Mouse (Mus musculus): Measurements from ENCODE around the gene Dynlrb1. TPM values are rescaled to one million over a fixed set of nuclear protein-coding genes. Genes with fewer than 3 reads are reported as not detected.

Dynlrb1 gene
- polyA plus RNA-seq, 1 experiment from 2014 or later = 414 TPM

DNA sequence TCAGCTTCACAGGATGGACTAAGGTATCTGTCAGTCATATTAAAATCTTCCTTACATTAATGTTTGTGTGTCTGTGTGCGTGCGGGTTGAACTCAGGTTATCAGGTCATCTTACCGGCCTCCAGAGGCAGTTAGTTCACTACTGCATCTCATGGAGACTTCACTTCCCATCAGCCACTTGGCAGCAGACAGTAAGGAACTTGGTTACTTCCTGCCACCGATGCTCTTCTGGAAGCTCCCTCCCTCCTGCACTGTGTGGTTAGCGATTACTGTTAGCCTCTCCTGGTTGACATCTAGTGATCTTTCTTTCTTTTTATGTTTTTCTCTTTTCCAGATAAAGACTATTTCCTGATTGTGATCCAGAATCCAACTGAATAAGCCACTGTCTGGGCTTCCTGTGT lies 13.3 kb downstream of the Dynlrb1 start:
- H3K9me3 ChIP-seq = no peaks in the 10 kb centered on the region
- no peak overlapping the region for H3K4me3 ChIP-seq (replicated peaks)
- no peaks in the 10 kb centered on the region for H3K27me3 ChIP-seq
- H3K4me2 ChIP-seq = no peak overlapping the region
- H3K4me1 ChIP-seq (replicated peaks) = no peaks in the 10 kb centered on the region
- no peak overlapping the region for H3K27ac ChIP-seq
- ATAC-seq (ENCODE audit: insufficient number of reproducible peaks, insufficient read depth, low FRiP score, low TSS enrichment, low read depth) = no peak
- H3K9ac ChIP-seq (replicated peaks) = no peak overlapping the region
- peaks cover 73% of the 10 kb centered on the region for H3K36me3 ChIP-seq
- 97% methylated on average over 5 of the region's 5 CpGs for WGBS

DNA sequence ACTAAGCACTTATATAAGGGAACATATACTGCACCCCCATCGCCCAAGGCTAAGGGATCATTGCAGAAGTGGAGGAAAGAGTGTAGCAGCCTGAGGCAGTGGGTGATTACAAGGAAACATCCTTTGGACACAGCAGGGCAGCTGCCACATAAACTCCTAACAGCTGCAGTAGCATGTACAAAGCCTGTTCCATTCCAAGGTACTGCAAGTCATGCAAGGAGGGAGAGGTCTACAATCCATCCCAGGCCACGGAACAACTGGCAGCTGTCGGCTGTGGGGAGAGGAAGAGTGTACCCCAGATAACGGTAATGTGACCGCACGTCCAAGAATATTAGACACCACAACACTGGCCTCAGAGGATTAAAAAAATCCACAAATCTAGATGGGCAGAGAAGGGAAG lies 29.2 kb downstream of the Dynlrb1 start:
- H3K4me2 ChIP-seq = no peak overlapping the region
- ATAC-seq (ENCODE audit: insufficient number of reproducible peaks, insufficient read depth, low FRiP score, low TSS enrichment, low read depth) = no peak
- no peaks in the 10 kb centered on the region for H3K4me1 ChIP-seq (replicated peaks)
- WGBS = 74% methylated on average over 6 of the region's 6 CpGs
- H3K27me3 ChIP-seq = no peaks in the 10 kb centered on the region
- H3K4me3 ChIP-seq (replicated peaks) = no peak overlapping the region
- H3K27ac ChIP-seq = no peak overlapping the region
- no peaks in the 10 kb centered on the region for H3K36me3 ChIP-seq
- H3K9ac ChIP-seq (replicated peaks) = no peak overlapping the region
- H3K9me3 ChIP-seq = no peaks in the 10 kb centered on the region

DNA sequence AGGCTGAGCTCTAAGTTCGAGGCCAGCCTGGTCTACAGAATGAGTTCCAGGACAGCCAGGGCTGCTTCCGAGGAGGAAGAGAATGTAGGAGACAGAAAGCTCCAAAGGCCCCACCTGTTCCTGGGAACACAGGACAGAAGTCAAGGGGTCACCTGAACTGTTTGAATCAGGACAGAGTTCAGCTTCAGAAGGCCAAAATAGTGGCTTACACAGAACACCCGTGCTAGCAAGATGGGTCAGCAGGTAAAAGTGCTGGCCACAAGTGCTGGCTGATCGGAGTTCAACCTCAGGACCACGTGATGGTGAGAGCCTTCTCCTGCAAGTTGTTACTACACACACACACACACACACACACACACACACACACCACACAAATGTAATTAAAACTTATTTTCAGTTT lies 30.6 kb downstream of the Dynlrb1 start:
- no peak for ATAC-seq (ENCODE audit: insufficient number of reproducible peaks, insufficient read depth, low FRiP score, low TSS enrichment, low read depth)
- H3K4me2 ChIP-seq = no peak overlapping the region
- H3K4me3 ChIP-seq (replicated peaks) = no peak overlapping the region
- no peaks in the 10 kb centered on the region for H3K27me3 ChIP-seq
- no peaks in the 10 kb centered on the region for H3K4me1 ChIP-seq (replicated peaks)
- WGBS = 81% methylated on average over 5 of the region's 5 CpGs
- no peak overlapping the region for H3K27ac ChIP-seq
- H3K9ac ChIP-seq (replicated peaks) = no peak overlapping the region
- H3K36me3 ChIP-seq = no peaks in the 10 kb centered on the region
- no peaks in the 10 kb centered on the region for H3K9me3 ChIP-seq

DNA sequence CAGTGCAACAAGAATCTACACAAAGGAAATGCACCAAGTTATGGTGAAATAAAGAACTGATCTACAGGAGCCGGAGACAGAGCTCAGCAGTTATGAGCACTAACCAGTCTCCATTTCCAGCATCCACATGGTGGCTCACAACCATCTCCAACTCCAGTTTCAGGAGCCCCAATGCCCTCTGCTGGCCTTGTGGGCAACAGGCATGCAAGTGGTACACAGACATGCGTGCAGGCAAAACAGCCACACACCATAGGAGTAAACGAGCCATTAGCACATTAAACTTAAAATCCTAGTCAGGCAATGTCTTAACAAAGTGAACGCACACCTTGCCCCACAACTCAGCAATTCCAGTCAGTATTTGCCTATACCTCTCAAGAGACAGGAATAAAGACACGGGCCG lies 35.6 kb downstream of the Dynlrb1 start:
- Histone ChIP-seq H3K36me3 (no peaks in the 10 kb centered on the region), H3K27me3 (no peaks in the 10 kb centered on the region), H3K4me1 (replicated peaks) (peaks cover 8% of the 10 kb centered on the region), H3K4me2 (no peak overlapping the region), H3K27ac (no peak overlapping the region), H3K9ac (replicated peaks) (no peak overlapping the region), H3K4me3 (replicated peaks) (no peak overlapping the region), H3K9me3 (no peaks in the 10 kb centered on the region)
- no peak for ATAC-seq (ENCODE audit: insufficient number of reproducible peaks, insufficient read depth, low FRiP score, low TSS enrichment, low read depth)
- 79% methylated on average over 6 of the region's 6 CpGs for WGBS

DNA sequence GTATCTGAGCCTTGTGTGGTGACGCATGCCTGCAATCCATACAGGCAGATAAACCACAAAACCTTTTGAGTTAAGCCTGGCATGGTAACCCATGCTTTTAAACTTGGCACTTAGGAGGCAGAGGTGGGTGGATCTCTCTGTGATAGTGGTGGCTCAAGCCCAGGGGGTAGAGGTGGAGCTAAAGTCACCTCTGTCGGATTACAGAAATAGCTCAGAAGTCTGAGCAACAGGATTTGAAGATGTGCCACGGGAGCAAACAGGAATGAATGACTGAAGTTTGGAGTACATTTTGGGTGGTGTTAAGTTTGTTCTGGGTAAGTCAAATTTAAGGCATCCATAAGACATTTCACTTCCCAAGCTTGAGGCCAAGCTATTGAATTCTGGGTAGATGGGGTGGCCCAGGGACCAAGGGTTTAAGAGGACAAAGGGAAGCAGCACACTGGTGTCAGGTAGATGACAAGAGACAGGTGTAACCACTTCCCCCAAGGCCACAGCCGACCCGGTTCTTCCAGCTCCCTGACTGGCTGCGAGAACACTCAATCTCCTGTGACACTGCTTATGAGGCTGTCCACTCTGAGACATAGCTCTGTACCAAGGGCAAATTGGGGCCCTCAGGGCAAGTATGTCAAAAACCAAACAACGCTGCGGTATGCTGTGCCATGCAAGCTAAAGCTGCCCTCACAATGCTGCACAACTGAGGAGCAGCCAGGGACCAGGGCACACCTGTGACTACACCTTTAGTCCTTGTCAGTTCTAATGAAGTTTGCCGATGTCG lies 36.2 kb downstream of the Dynlrb1 start:
- no peak overlapping the region for H3K9ac ChIP-seq (replicated peaks)
- 0 out of 2 replicates have a peak, but pooled peaks cover 3% of the 10 kb centered on the region for H3K36me3 ChIP-seq
- H3K4me1 ChIP-seq (replicated peaks) = peaks cover 15% of the 10 kb centered on the region
- no peaks in the 10 kb centered on the region for H3K27me3 ChIP-seq
- no peak overlapping the region for H3K27ac ChIP-seq
- no peak for ATAC-seq (ENCODE audit: insufficient number of reproducible peaks, insufficient read depth, low FRiP score, low TSS enrichment, low read depth)
- 74% methylated on average over 10 of the region's 10 CpGs for WGBS
- no peak overlapping the region for H3K4me3 ChIP-seq (replicated peaks)
- H3K4me2 ChIP-seq = no peak overlapping the region
- H3K9me3 ChIP-seq = no peaks in the 10 kb centered on the region

DNA sequence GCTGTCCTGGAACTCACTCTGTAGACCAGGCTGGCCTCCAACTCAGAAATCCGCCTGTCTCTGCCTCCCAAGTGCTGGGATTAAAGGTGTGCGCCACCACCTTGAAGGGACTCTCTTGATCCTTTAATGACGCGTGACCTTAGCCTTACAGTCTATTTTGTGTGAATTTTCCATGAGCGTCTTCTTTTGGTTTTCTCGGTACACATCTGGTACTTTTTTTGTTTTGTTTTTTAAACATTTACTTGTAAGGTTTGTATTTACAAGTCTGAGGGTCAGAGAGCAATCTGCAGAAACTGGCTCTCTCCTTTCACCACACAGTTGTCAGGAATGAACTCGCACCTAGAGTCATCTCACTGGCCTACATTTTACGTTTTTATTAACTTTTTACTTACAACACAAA lies 37.3 kb downstream of the Dynlrb1 start:
- ATAC-seq (ENCODE audit: insufficient number of reproducible peaks, insufficient read depth, low FRiP score, low TSS enrichment, low read depth) = no peak
- Histone ChIP-seq H3K9ac (replicated peaks) (no peak overlapping the region), H3K27me3 (no peaks in the 10 kb centered on the region), H3K9me3 (no peaks in the 10 kb centered on the region), H3K4me1 (replicated peaks) (peaks cover 15% of the 10 kb centered on the region), H3K4me3 (replicated peaks) (no peak overlapping the region), H3K36me3 (peaks cover 13% of the 10 kb centered on the region), H3K27ac (no peak overlapping the region), H3K4me2 (no peak overlapping the region)
- 87% methylated on average over 8 of the region's 8 CpGs for WGBS

DNA sequence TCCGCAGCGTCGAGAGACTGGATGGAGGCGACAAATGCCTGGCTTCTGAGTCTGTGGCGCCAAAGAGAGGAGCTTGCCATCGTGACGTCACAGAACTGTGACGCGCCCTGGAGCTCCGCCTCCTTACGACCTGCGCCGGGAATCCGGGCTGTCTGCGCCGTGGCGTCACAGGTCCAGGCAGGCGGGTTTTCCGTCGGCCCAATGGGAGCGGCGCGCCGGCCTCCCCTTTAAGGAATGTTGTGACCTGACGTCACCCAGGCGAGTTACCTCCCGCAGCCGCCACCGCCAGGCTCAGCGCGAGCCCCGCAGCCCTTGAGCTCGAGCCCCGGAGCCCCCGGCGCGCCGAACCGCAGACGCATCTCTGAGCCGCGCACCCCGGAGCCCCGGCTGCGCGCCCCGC lies 39.9 kb downstream of the Dynlrb1 start, which contains the start of gene Map1lc3a:
Gene Map1lc3a, plus strand, starts transcription at position 103 of the 400 bp plus-strand sequence.
- peak; percentile 83 for ATAC-seq (ENCODE audit: insufficient number of reproducible peaks, insufficient read depth, low FRiP score, low TSS enrichment, low read depth)
- Histone ChIP-seq H3K4me1 (replicated peaks) (peaks cover 15% of the 10 kb centered on the region), H3K9me3 (no peaks in the 10 kb centered on the region), H3K9ac (replicated peaks) (peak within 1 kb of the TSS; percentile 85), H3K36me3 (peaks cover 27% of the 10 kb centered on the region), H3K4me2 (peak within 1 kb of the TSS; percentile 71), H3K27ac (peak within 1 kb of the TSS; percentile 84), H3K4me3 (replicated peaks) (peak within 1 kb of the TSS; percentile 92), H3K27me3 (no peaks in the 10 kb centered on the region)
- under 1% methylated on average over 47 of the region's 47 CpGs for WGBS

DNA sequence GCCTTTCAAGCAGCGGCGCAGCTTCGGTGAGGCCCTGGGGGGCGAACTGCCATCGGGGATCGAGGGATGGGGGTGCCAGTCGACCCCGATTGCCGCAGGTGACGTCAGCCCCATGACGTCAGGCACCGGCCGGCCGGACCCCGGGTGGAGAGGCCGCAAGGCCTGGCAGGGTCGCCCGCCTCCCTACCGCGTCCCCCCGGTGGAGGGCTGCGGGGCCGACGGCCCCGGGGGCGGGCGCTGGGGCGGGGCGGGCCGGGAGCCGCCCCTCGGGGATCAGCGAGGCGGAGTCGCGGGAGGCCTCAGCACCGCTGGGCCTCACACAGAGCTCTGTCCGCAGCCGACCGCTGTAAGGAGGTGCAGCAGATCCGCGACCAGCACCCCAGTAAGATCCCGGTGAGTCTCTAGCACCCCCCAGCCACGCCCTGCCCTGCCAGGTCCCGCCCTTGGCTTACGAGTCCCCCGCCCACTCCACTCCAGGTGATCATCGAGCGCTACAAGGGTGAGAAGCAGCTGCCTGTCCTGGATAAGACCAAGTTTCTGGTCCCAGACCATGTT lies 40.4 kb downstream of the Dynlrb1 start:
- Histone ChIP-seq H3K9ac (replicated peaks) (peak overlapping the region; percentile 85), H3K4me1 (replicated peaks) (peaks cover 15% of the 10 kb centered on the region), H3K9me3 (no peaks in the 10 kb centered on the region), H3K27ac (peak overlapping the region; percentile 84), H3K27me3 (no peaks in the 10 kb centered on the region), H3K4me2 (peak overlapping the region; percentile 71), H3K4me3 (replicated peaks) (peak overlapping the region; percentile 92), H3K36me3 (peaks cover 31% of the 10 kb centered on the region)
- ATAC-seq (ENCODE audit: insufficient number of reproducible peaks, insufficient read depth, low FRiP score, low TSS enrichment, low read depth) = peak; percentile 80
- WGBS = under 1% methylated on average over 38 of the region's 49 CpGs

DNA sequence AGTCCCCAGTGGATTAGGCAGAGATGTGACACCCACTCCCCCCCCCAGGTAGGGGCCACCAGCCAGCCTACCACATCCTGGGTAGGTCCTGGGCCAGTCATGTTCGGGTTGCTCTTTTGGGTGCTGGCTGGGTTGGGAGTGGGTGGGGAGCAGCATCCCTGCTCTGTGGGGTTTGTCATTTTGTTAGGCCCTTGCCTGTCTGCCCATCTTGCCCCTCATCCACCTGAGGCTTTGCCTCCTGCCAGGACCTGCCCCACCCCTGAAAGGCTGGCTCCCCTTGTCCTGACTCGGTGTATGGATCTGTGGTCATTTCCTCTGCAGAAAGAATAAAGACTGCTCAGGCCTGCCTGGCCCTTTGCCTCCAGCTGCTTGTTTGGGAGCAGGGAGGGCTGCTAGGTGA lies 41.4 kb downstream of the Dynlrb1 start:
- Histone ChIP-seq H3K4me3 (replicated peaks) (peak overlapping the region; percentile 92), H3K27me3 (no peaks in the 10 kb centered on the region), H3K36me3 (peaks cover 34% of the 10 kb centered on the region), H3K27ac (no peak overlapping the region), H3K4me1 (replicated peaks) (peaks cover 15% of the 10 kb centered on the region), H3K4me2 (peak overlapping the region; percentile 71), H3K9me3 (no peaks in the 10 kb centered on the region), H3K9ac (replicated peaks) (no peak overlapping the region)
- 88% methylated on average over 2 of the region's 2 CpGs for WGBS
- ATAC-seq (ENCODE audit: insufficient number of reproducible peaks, insufficient read depth, low FRiP score, low TSS enrichment, low read depth) = no peak

DNA sequence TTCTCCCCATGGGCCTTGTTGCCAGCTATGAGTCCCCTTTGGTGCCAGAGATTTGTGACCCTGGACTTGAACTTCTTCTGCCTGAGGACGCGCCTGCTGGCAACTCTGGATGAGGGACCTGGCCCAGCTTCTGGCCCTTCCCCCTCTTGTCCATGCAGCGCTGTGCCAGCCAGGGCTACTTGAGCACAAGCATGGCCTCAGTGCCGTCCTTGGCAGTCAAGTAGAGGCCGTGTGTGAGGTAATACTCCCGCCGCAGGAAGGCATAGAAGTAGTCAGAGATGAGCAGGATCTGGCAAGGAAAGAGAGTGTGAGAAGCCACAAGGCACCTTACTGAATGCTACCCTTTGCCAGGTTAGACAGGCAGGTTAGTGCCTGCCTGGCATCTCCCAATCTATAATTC lies 42.0 kb downstream of the Dynlrb1 start:
- Histone ChIP-seq H3K27ac (no peak overlapping the region), H3K9ac (replicated peaks) (no peak overlapping the region), H3K27me3 (no peaks in the 10 kb centered on the region), H3K4me1 (replicated peaks) (peaks cover 15% of the 10 kb centered on the region), H3K9me3 (no peaks in the 10 kb centered on the region), H3K4me2 (no peak overlapping the region), H3K36me3 (peaks cover 34% of the 10 kb centered on the region), H3K4me3 (replicated peaks) (no peak overlapping the region)
- WGBS = 88% methylated on average over 7 of the region's 7 CpGs
- no peak for ATAC-seq (ENCODE audit: insufficient number of reproducible peaks, insufficient read depth, low FRiP score, low TSS enrichment, low read depth)

DNA sequence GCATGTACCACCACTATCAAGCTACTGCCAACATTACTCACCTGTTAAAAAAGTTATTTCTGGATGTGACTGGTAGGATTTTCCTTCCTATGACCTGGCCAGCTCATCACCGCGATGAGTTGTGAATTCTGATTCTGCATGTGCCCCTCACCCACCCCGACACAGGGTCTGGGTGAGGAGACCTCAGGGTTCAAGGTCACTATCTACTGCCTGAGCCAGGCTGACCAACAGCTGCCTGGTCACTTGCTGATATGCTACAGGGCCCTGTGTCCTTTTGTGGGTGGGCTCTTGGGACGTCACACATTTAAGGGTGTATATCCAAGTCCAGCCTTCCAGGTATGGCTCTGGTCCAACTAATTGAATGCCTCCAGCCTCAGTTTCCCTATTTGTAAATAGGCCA lies 42.8 kb downstream of the Dynlrb1 start:
- ATAC-seq (ENCODE audit: insufficient number of reproducible peaks, insufficient read depth, low FRiP score, low TSS enrichment, low read depth) = no peak
- Histone ChIP-seq H3K9ac (replicated peaks) (no peak overlapping the region), H3K27me3 (no peaks in the 10 kb centered on the region), H3K9me3 (no peaks in the 10 kb centered on the region), H3K4me1 (replicated peaks) (peaks cover 15% of the 10 kb centered on the region), H3K36me3 (peaks cover 42% of the 10 kb centered on the region), H3K27ac (no peak overlapping the region), H3K4me2 (no peak overlapping the region), H3K4me3 (replicated peaks) (no peak overlapping the region)
- WGBS = 91% methylated on average over 4 of the region's 4 CpGs

DNA sequence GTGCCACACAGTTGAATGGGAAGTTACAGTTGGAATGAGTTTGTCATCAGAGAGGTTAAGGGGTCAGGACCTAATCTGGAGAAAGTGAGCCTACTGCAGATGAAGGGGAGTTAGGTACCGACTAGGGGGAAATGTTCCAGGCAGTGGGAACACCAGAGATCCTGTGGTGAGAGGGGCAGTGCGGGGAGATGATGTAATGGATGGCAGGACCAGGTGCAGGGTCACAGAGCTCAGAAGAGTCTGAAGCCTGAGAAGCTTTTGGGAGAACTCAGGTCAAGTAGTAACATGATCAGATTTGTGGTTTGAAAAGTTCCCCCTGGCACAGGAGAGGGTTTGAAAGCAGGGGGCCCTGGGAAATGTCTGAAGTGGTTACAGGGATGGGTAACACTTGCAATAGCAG lies 43.8 kb downstream of the Dynlrb1 start:
- WGBS = 67% methylated on average over 2 of the region's 2 CpGs
- H3K27ac ChIP-seq = no peak overlapping the region
- no peak overlapping the region for H3K4me2 ChIP-seq
- ATAC-seq (ENCODE audit: insufficient number of reproducible peaks, insufficient read depth, low FRiP score, low TSS enrichment, low read depth) = no peak
- H3K36me3 ChIP-seq = peaks cover 51% of the 10 kb centered on the region
- H3K9me3 ChIP-seq = no peaks in the 10 kb centered on the region
- peaks cover 15% of the 10 kb centered on the region for H3K4me1 ChIP-seq (replicated peaks)
- H3K9ac ChIP-seq (replicated peaks) = no peak overlapping the region
- no peak overlapping the region for H3K4me3 ChIP-seq (replicated peaks)
- H3K27me3 ChIP-seq = no peaks in the 10 kb centered on the region

Measured in limb, embryonic 12.5 days (tissue).